Mouse (Mus musculus) ES-E14 (cell line): ENCODE measurements around the gene Tcn2.

Source experiments
- CHD2 ChIP-seq: IDR thresholded peaks from 2 replicates; pipeline ENCODE4 v1.6.1; 2014; ENCODE audit warnings: mild to moderate bottlenecking, low read depth, low read length, inconsistent platforms
- HCFC1 ChIP-seq: IDR thresholded peaks from 2 replicates; pipeline ENCODE4 v1.6.1; 2012; ENCODE audit warnings: low read length, inconsistent platforms, borderline replicate concordance; ENCODE audit not compliant: insufficient read depth
- MAFK ChIP-seq: IDR thresholded peaks from 2 replicates; pipeline ENCODE4 v1.6.1; 2014; ENCODE audit warnings: mild to moderate bottlenecking, low read depth, low read length, inconsistent platforms; ENCODE audit not compliant: insufficient read depth
- ZNF384 ChIP-seq: IDR thresholded peaks from 2 replicates; pipeline ENCODE4 v1.6.1; 2012; ENCODE audit warnings: low read depth, low read length, inconsistent platforms

- TF ChIP-seq ZNF384 (no peak), HCFC1 (no peak), MAFK (no peak), CHD2 (no peak)
These were observed 32.6 kb upstream of the Tcn2 start for GRCm38 (mm10) chr11:3964416-3965172.
